Mouse (Mus musculus): ENCODE measurements around the gene Fam171a1.

DNA sequence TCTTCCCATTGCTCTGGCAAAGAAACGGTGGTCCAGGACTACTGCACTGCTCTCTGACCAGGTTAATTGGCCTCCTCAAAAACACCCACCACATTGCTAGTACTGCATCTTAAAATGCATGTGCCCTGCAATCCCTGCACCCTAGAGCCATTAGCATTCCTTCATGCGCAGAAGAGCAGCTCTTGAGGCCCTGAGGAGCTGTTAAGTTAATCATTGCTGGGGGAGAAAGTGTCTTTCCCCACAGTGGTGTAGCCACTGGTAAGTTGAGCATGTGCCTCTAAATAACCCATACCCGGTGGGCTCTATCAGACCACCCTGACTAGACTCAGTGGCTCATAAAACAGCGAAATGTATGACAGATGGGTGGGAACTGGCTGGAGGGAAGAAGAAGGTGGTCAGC, 66.5 kb downstream of the Fam171a1 start:
- TF ChIP-seq CTCF (IDR thresholded peaks at IDR 0.05; ENCODE audit: control insufficient read depth, insufficient read depth, low read length) (no peak), POLR2A (IDR thresholded peaks at IDR 0.05; ENCODE audit: borderline replicate concordance, control insufficient read depth, low read depth, low read length) (no peak)

All from bone marrow, adult 2 months (tissue).